Mouse (Mus musculus) hindbrain, embryonic 16.5 days (tissue): ENCODE results near the gene Clcn3. TPM values are rescaled to one million over a fixed set of nuclear protein-coding genes. Genes with fewer than 3 reads are reported as not detected.

Experiments used
- ATAC-seq: fragments of 200-750 bp; cut with Nextera tagmentation; 2 replicates; pipeline ENCODE4 v1.8.0; 2017; ENCODE audit warnings: moderate TSS enrichment, moderate library complexity
- H3K27ac ChIP-seq: fragments of 300-500 bp; sonication (generic); 2 replicates; pipeline ENCODE4 v1.5.1; 2014; ENCODE audit warnings: low read depth, mild to moderate bottlenecking, control low read depth, low read length, moderate library complexity
- H3K27me3 ChIP-seq: fragments of 300-500 bp; sonication (generic); replicated peaks from 2 replicates; pipeline ENCODE4 v1.6.1; 2014; ENCODE audit warnings: low read length; ENCODE audit not compliant: control insufficient read depth, insufficient read depth
- H3K36me3 ChIP-seq: fragments of 300-500 bp; sonication (generic); 2 replicates; pipeline ENCODE4 v1.6.1; 2014; ENCODE audit warnings: mild to moderate bottlenecking, low read length, moderate library complexity, mixed read lengths; ENCODE audit not compliant: control insufficient read depth, insufficient read depth
- H3K4me1 ChIP-seq: fragments of 300-500 bp; sonication (generic); 2 replicates; pipeline ENCODE4 v1.6.1; 2014; ENCODE audit warnings: low read depth, low read length; ENCODE audit not compliant: control insufficient read depth, insufficient read depth
- H3K4me2 ChIP-seq: fragments of 300-500 bp; sonication (generic); 2 replicates; pipeline ENCODE4 v1.6.1; 2014; ENCODE audit warnings: mild to moderate bottlenecking, low read length, control low read depth, moderate library complexity
- H3K4me3 ChIP-seq: fragments of 300-500 bp; sonication (generic); 2 replicates; pipeline ENCODE4 v1.5.1; 2014; ENCODE audit warnings: mild to moderate bottlenecking, low read length, control low read depth, moderate library complexity
- H3K9ac ChIP-seq: fragments of 300-500 bp; sonication (generic); 2 replicates; pipeline ENCODE4 v1.6.1; 2014; ENCODE audit warnings: low read depth, mild to moderate bottlenecking, control low read depth, low read length, moderate library complexity
- H3K9me3 ChIP-seq: fragments of 300-500 bp; sonication (generic); 2 replicates; pipeline ENCODE4 v1.6.1; 2014; ENCODE audit warnings: mild to moderate bottlenecking, low read length, moderate library complexity; ENCODE audit not compliant: control insufficient read depth
- WGBS: fragments of 180-500 bp; shearing (Covaris S2); extraction: QIAGEN DNeasy Blood & Tissue Kit; methylation state at CpG from one replicate; pipeline ENCODE4 v1.1.7; 2014; 5-methylcytosine and 5-hydroxymethylcytosine counted together
- polyA plus RNA-seq: library from polyadenylated mRNA; unstranded; fragments of >200 nt; fragmentation: Nextera tagmentation; extraction: Ambion mirVana; gene quantifications from 2 replicates; pipeline ENCODE4 v1.2.1, GENCODE M21; 2015

Clcn3 gene
- polyA plus RNA-seq, 1 experiment from 2014 or later: 79.5 TPM

GRCm38 (mm10) chr8:60868236-60868965, 114.7 kb downstream of the Clcn3 start:
- H3K9me3 ChIP-seq: no peaks in the 10 kb centered on the region
- H3K27me3 ChIP-seq: no peaks in the 10 kb centered on the region
- H3K36me3 ChIP-seq: no peaks in the 10 kb centered on the region
- 93% methylated on average over 4 of the region's 4 CpGs for WGBS
- no peak overlapping the region for H3K4me2 ChIP-seq
- no peak overlapping the region for H3K27ac ChIP-seq
- no peak for ATAC-seq
- H3K4me1 ChIP-seq: no peaks in the 10 kb centered on the region
- no peak overlapping the region for H3K4me3 ChIP-seq
- no peak overlapping the region for H3K9ac ChIP-seq

- Histone ChIP-seq H3K4me2 (no peak overlapping the region), H3K9ac (no peak overlapping the region), H3K9me3 (no peaks in the 10 kb centered on the region), H3K4me1 (no peaks in the 10 kb centered on the region), H3K4me3 (no peak overlapping the region), H3K36me3 (no peaks in the 10 kb centered on the region), H3K27ac (no peak overlapping the region), H3K27me3 (no peaks in the 10 kb centered on the region)
- no peak for ATAC-seq
- 59% methylated on average over 4 of the region's 4 CpGs for WGBS
Measured at GRCm38 (mm10) chr8:60867468-60868115, 115.5 kb downstream of the Clcn3 start.

GRCm38 (mm10) chr8:60865504-60866114, 117.5 kb downstream of the Clcn3 start:
- no peak overlapping the region for H3K9ac ChIP-seq
- H3K4me3 ChIP-seq: no peak overlapping the region
- no peaks in the 10 kb centered on the region for H3K4me1 ChIP-seq
- no peak overlapping the region for H3K27ac ChIP-seq
- ATAC-seq: peak; percentile 61; the same call in 1 of the 2 replicates
- H3K27me3 ChIP-seq: no peaks in the 10 kb centered on the region
- no peaks in the 10 kb centered on the region for H3K9me3 ChIP-seq
- H3K36me3 ChIP-seq: no peaks in the 10 kb centered on the region
- no peak overlapping the region for H3K4me2 ChIP-seq
- 33% methylated on average over 3 of the region's 3 CpGs for WGBS

GRCm38 (mm10) chr8:60864875-60865274, 118.2 kb downstream of the Clcn3 start:
- Histone ChIP-seq H3K9me3 (no peaks in the 10 kb centered on the region), H3K36me3 (no peaks in the 10 kb centered on the region), H3K4me2 (no peak overlapping the region), H3K4me3 (no peak overlapping the region), H3K9ac (no peak overlapping the region), H3K27me3 (no peaks in the 10 kb centered on the region), H3K4me1 (no peaks in the 10 kb centered on the region), H3K27ac (no peak overlapping the region)
- no peak for ATAC-seq
- 67% methylated on average over 6 of the region's 6 CpGs for WGBS

GRCm38 (mm10) chr8:60861783-60862182, 121.3 kb downstream of the Clcn3 start:
- Histone ChIP-seq H3K4me1 (no peaks in the 10 kb centered on the region), H3K4me2 (no peak overlapping the region), H3K36me3 (no peaks in the 10 kb centered on the region), H3K27ac (no peak overlapping the region), H3K4me3 (no peak overlapping the region), H3K9ac (no peak overlapping the region), H3K27me3 (no peaks in the 10 kb centered on the region), H3K9me3 (no peaks in the 10 kb centered on the region)
- WGBS: 89% methylated on average over 6 of the region's 6 CpGs
- ATAC-seq: no peak

GRCm38 (mm10) chr8:60860749-60861148, 122.4 kb downstream of the Clcn3 start:
- no peak overlapping the region for H3K9ac ChIP-seq
- H3K4me2 ChIP-seq: no peak overlapping the region
- H3K4me3 ChIP-seq: no peak overlapping the region
- no peak for ATAC-seq
- H3K4me1 ChIP-seq: no peaks in the 10 kb centered on the region
- H3K9me3 ChIP-seq: no peaks in the 10 kb centered on the region
- WGBS: 70% methylated on average over 3 of the region's 3 CpGs
- no peaks in the 10 kb centered on the region for H3K27me3 ChIP-seq
- H3K36me3 ChIP-seq: no peaks in the 10 kb centered on the region
- H3K27ac ChIP-seq: no peak overlapping the region

Other genes with a start within 250 kb of the Clcn3 start
- 97.8 and 103 TPM in 2 replicates for gene Hpf1, start 92.9 kb downstream of the Clcn3 start, polyA plus RNA-seq
- 26.4 and 30.3 TPM in 2 replicates for gene Nek1, start 9.9 kb upstream of the Clcn3 start, polyA plus RNA-seq
- 23.3 and 28.2 TPM in 2 replicates for gene Sh3rf1, start 240.6 kb upstream of the Clcn3 start, polyA plus RNA-seq